8 mouse cellular contexts compared by ENCODE assay signal in the genomic region with DNA sequence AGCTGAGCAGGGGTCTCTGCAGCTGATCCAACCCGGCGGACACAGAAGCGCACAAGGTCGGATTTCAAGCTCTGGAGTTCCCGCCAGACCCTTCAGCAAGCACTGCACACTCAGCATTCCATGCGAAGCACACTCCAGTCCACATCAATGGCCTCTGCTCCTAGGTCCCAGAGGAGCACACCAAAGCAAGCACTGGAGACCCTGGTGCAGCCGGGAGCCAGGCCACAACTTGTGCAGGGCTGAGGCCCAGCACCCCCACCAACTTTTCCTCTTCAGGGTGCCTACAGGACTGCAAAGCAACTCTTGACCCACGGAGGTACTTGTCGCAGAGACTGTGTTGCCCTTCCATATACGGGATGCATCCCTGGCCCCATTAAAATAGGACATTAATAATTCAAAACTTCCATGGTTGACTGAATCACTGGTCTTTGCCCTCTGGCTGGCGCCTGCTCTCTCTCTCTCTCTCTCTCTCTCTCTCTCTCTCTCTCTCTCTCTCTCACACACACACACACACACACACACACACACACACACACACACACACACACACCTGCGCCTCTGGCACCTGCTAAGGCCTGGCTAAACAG.
DNase-seq lines count a peak whose midpoint lies in the region; ATAC-seq and TF ChIP-seq lines count a peak whose summit lies in the region.

No protein-coding gene starts in this region.

- DNase-seq in heart, adult 9 months (ENCODE audit: low spot score in 2 of 2), result no peak
- DNase-seq in forebrain, postnatal 0 days, result no peak
- DNase-seq in liver, embryonic 14.5 days (ENCODE audit: low read depth in 3 of 3, low spot score in 3 of 3), result no peak
- DNase-seq in left cerebral cortex, postnatal 10 days (ENCODE audit: extremely low spot score in 1 of 2, low spot score in 2 of 2), result no peak
- no peak for DNase-seq in adrenal gland, postnatal 4 days (ENCODE audit: low spot score in 2 of 2)
- DNase-seq in frontal cortex, postnatal 36 days (ENCODE audit: low spot score in 2 of 2), result no peak

- H3K9me3 ChIP-seq in heart, embryonic 11.5 days (replicated peaks; ENCODE audit: control insufficient read depth, low read length), result no peaks in the 10 kb centered on the region
- H3K9me3 ChIP-seq in E14TG2a.4 (ENCODE audit: low read length), result no peaks in the 10 kb centered on the region; the same call in 1 of the 2 replicates
- no peaks in the 10 kb centered on the region for H3K9me3 ChIP-seq in forebrain, postnatal 0 days (ENCODE audit: low read length)
- H3K9me3 ChIP-seq in liver, embryonic 14.5 days (ENCODE audit: control insufficient read depth, low read length), result no peaks in the 10 kb centered on the region

- peaks cover 13% of the 10 kb centered on the region for H3K4me1 ChIP-seq in heart, embryonic 11.5 days (ENCODE audit: control insufficient read depth, insufficient read depth, low read length)
- peaks cover 30% of the 10 kb centered on the region for H3K4me1 ChIP-seq in E14TG2a.4 (replicated peaks; ENCODE audit: low read depth, low read length)
- H3K4me1 ChIP-seq in forebrain, postnatal 0 days (ENCODE audit: insufficient read depth), result peaks cover 17% of the 10 kb centered on the region
- no peaks in the 10 kb centered on the region for H3K4me1 ChIP-seq in liver, embryonic 14.5 days (replicated peaks; ENCODE audit: control insufficient read depth in 2 of 2, insufficient read depth in 2 of 2, low read length in 1 of 2)

- no peak overlapping the region for H3K9ac ChIP-seq in heart, embryonic 11.5 days (ENCODE audit: low read depth, low read length)
- H3K9ac ChIP-seq in forebrain, postnatal 0 days, result peak overlapping the region; percentile 81; the same call in 1 of the 2 replicates
- no peak overlapping the region for H3K9ac ChIP-seq in liver, embryonic 14.5 days (replicated peaks)

- no peaks in the 10 kb centered on the region; the same call in none of the 2 replicates for H3K27me3 ChIP-seq in heart, embryonic 11.5 days (ENCODE audit: control insufficient read depth, insufficient read depth, low read length)
- peaks cover 48% of the 10 kb centered on the region for H3K27me3 ChIP-seq in E14TG2a.4 (ENCODE audit: insufficient read depth, low read length)
- no peaks in the 10 kb centered on the region for H3K27me3 ChIP-seq in forebrain, postnatal 0 days (ENCODE audit: insufficient read depth, low read length)
- peaks cover 15% of the 10 kb centered on the region for H3K27me3 ChIP-seq in liver, embryonic 14.5 days (ENCODE audit: control insufficient read depth, insufficient read depth, low read length)

- ATAC-seq in heart, embryonic 11.5 days (replicated peaks; ENCODE audit: insufficient number of reproducible peaks, low FRiP score, low TSS enrichment), result no peak
- no peak for ATAC-seq in forebrain, postnatal 0 days
- ATAC-seq in liver, embryonic 14.5 days (ENCODE audit: insufficient read depth), result peak; percentile 38; the same call in 1 of the 2 replicates

- TF ChIP-seq EP300 in liver, embryonic 14.5 days (IDR thresholded peaks at IDR 0.05; ENCODE audit: low read depth), result no peak

- intact Hi-C loops in left cerebral cortex, postnatal 10 days (cut with DNase I), result no loop called here

- WGBS in heart, embryonic 11.5 days (ENCODE audit: insufficient replicate concordance), result 23% methylated on average over 12 of the region's 12 CpGs
- WGBS in forebrain, postnatal 0 days, result 22% methylated on average over 12 of the region's 12 CpGs
- 23% methylated on average over 12 of the region's 12 CpGs for WGBS in liver, embryonic 14.5 days (ENCODE audit: insufficient replicate concordance)

- TF ChIP-seq CTCF in E14TG2a.4 (conservative IDR thresholded peaks at IDR 0.05; ENCODE audit: low read length), result no peak
- no peak for TF ChIP-seq CTCF in forebrain, postnatal 0 days (IDR thresholded peaks at IDR 0.05; ENCODE audit: low read depth)
- no peak for TF ChIP-seq CTCF in liver, embryonic 14.5 days (IDR thresholded peaks at IDR 0.05; ENCODE audit: low read depth)

- H3K27ac ChIP-seq in heart, embryonic 11.5 days (ENCODE audit: low read depth, low read length), result no peak overlapping the region
- H3K27ac ChIP-seq in forebrain, postnatal 0 days (ENCODE audit: low read depth, low read length), result no peak overlapping the region
- H3K27ac ChIP-seq in liver, embryonic 14.5 days, result no peak overlapping the region

- H3K4me2 ChIP-seq in heart, embryonic 11.5 days, result peak overlapping the region; percentile 94
- peak overlapping the region; percentile 79 for H3K4me2 ChIP-seq in forebrain, postnatal 0 days (ENCODE audit: low read depth)
- H3K4me2 ChIP-seq in liver, embryonic 14.5 days (ENCODE audit: low read depth), result peak overlapping the region; percentile 58

- H3K4me3 ChIP-seq in heart, embryonic 11.5 days (ENCODE audit: low read depth, low read length), result peak overlapping the region; percentile 59
- H3K4me3 ChIP-seq in E14TG2a.4 (replicated peaks; ENCODE audit: low read length), result peak overlapping the region; percentile 81
- H3K4me3 ChIP-seq in forebrain, postnatal 0 days (ENCODE audit: low read depth, low read length), result peak overlapping the region; percentile 66
- peak overlapping the region; percentile 9 to 45; a peak in 2 of 4 replicates for H3K4me3 ChIP-seq in liver, embryonic 14.5 days (ENCODE audit: insufficient read depth in 1 of 2, low read depth in 2 of 2, low read length in 2 of 2)

- no peaks in the 10 kb centered on the region for H3K36me3 ChIP-seq in heart, embryonic 11.5 days (ENCODE audit: control insufficient read depth, insufficient read depth, low read length)
- H3K36me3 ChIP-seq in E14TG2a.4 (ENCODE audit: insufficient read depth, low read length), result no peaks in the 10 kb centered on the region
- H3K36me3 ChIP-seq in forebrain, postnatal 0 days (ENCODE audit: insufficient read depth), result no peaks in the 10 kb centered on the region
- no peaks in the 10 kb centered on the region for H3K36me3 ChIP-seq in liver, embryonic 14.5 days (replicated peaks; ENCODE audit: control insufficient read depth, insufficient read depth, low read depth)

Comparison
In these comparisons a context has a peak if more than half of its experiments do, and no peak if none do; other contexts are left out.
1. H3K4me3 ChIP-seq: peak in every context shown above with its lines; median percentile 81 in E14TG2a.4; 66 in forebrain, postnatal 0 days; 59 in heart, embryonic 11.5 days; 27 in liver, embryonic 14.5 days.